Mouse (Mus musculus) heart, adult 9 months (tissue): ENCODE measurements around the gene Gm5447.

Experiments used
- DNase-seq, 2 experiments: peaks; one replicate each; pipeline ENCODE4 v3.0.0; 2022; ENCODE audit warnings: low spot score in 2 of 2

Gm5447 gene

DNA sequence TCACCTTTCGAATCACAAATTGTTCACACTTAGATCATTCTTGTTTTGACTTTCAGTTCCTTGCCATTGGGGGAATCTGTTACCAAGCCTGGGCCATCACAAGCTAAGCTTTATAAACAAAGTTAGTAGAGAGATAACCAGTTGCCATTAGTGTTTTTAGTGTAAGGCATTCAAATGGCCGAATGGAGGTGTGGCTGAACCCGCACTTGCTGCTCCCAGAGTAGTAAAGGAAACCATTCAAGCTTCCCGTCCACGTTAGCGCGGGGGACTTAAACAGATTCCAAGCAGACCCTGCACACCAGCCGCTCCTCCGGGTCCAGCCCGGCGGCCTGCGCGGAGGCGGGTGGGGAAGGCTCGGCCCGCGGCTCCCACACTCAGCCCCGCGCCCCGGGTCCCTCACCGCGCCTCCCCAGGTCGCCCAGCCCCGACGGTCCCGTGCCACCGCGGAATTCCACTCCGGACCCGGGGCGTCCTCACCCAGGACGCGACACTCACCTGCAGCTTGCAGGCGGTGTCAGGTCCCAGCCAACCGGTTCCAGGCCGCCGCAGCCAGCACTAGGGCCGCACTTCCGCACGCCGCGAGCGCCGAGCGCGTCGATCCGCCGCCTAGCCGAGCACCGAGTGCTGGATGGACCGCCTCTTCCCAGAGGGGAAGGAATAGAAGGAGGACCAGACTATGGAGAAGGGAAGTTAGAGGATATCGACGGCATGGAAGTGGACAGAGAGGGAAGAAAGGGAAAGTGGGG, at the start of gene Gm5447, which contains the start of gene Exoc2:
TSS of gene Gm5447 (plus strand) at position 704 of the 746 bp plus-strand sequence.
TSS of gene Exoc2 (minus strand) at position 593 of the 746 bp plus-strand sequence.
- peak; percentile 76 to 80 for DNase-seq

DNA sequence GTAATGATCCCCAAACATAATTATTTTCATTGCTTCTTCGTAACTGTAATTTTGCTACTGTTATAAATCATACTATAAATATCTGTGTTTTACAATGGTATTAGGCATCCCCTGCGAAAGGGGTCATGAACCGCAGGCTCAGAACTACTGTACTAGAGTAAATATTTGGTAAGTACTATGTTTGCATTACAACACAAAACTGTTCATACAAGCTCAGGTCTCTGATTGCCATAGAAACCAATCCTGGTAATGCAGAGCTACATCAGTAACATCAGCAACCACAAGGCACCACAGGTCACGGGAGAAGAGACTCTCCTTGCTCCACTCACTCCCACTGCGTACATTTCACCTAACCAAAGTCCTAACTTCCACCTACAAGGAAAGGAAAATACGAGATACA, 49.7 kb upstream of the Gm5447 start:
- no peak for DNase-seq

GRCm38 (mm10) chr13:30929119-30929518, 44.9 kb upstream of the Gm5447 start:
- no peak for DNase-seq

GRCm38 (mm10) chr13:30931613-30932012, 42.4 kb upstream of the Gm5447 start:
- DNase-seq = no peak

- DNase-seq = peak in 1 of 2 experiments; percentile 21
Observed at GRCm38 (mm10) chr13:30932972-30933371, 41.0 kb upstream of the Gm5447 start.

DNA sequence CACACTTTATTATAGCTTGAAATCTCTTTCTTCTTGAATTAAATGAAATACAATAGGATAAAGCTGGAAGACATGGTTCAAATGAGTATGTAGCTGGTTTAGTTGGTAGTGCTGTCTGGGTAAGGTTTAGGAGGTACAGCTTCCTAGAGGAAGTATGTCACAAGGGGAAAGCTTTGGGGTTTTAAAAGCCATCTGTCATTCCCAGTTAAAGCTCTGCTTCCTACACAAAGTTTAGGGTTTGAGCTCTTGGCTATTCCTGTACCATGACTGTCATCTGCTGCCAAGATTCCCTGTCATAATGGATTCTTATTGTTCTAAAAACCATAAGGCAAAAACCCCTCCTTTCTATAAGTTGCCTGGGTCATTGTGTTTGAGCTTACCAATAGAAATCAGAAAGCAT, 28.2 kb upstream of the Gm5447 start:
- DNase-seq = no peak

DNA sequence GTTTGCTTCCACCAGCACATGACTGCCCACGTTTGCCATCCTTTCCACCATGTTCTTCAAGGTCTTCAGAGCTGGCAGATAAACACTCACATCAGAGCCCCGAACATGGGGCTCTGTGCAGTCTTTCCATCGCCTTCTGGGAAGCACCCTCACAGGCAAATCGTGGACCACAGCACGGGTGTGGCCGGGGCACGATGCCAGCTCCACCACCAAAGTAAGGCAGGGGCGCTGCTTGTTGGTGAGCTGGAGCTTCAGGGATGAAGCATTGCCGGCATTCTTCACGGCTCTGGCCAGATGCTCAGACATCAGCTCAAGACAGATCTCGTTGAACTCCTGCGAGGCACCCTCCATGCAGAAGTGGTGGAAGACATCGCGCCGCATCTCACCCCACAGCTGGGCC, 26.9 kb upstream of the Gm5447 start:
- DNase-seq = no peak

GRCm38 (mm10) chr13:30947540-30947939, 26.5 kb upstream of the Gm5447 start, which contains the start of gene Hus1b:
TSS of gene Hus1b (minus strand) at chr13:30947759.
- DNase-seq = no peak

GRCm38 (mm10) chr13:30949181-30949580, 24.8 kb upstream of the Gm5447 start:
- DNase-seq = no peak

- DNase-seq = no peak
Observed at GRCm38 (mm10) chr13:30952044-30952443, 22.0 kb upstream of the Gm5447 start.

DNA sequence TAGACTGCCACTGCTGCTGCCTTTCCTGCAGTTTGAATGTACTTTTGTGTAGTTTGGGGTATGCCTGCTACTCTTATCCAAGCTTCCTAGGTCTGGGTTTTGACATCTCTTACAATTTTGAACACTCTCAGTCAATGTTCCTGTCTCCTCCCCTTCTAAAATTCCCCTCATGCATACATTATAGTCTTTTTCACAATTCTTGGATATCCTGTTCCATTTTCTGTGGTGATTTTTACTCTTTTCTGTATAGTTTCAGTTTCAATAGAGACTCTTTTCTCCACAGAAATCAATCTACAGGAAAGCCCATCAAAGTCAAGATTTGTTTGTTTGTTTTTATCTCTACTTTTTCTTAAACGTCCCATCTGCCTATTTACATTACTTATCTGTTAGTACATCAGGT, 20.4 kb upstream of the Gm5447 start:
- no peak for DNase-seq

GRCm38 (mm10) chr13:30960714-30961113, 13.3 kb upstream of the Gm5447 start:
- DNase-seq = no peak

DNA sequence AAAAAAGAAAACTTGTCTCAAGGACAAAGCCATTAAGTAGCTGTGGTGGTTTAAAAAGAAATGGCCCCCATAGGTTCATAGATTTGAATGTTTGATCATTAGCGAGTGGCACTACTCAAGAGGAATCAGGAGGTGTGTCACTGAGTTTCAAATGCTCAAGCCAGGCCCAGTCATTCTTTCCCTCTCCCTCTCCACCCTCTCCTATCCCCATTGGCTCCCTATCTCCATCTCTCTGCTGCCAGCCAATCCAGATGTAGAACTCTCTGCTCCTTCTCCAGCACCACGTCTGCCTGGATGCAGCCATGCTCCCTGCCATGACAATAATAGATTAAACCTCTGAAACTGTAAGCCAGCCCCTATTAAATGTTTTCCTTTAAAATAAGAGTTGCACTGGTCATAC, 12.1 kb upstream of the Gm5447 start:
- DNase-seq = no peak

GRCm38 (mm10) chr13:30966507-30966911, 7.5 kb upstream of the Gm5447 start:
- no peak for DNase-seq

GRCm38 (mm10) chr13:30968311-30968710, 5.7 kb upstream of the Gm5447 start:
- DNase-seq = no peak

DNA sequence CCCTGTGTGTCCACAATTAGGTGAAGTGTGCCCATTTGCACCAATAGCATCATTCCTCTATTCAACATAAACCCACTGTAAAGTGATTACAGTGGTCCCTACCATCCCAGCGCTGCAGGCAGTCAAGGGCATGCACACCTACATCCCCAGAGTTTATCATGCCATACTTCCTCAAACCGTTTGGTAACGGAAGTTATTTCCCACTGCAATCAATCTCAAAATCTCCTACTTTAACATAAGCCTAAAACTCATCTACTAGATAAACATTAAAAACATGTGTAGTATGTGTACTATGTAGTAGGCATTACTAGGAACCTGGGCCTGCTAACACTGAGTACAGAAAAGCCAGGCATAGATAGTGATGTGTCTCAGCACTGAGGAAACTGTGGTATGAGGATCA, 3.0 kb upstream of the Gm5447 start:
- no peak for DNase-seq

GRCm38 (mm10) chr13:30972102-30972501, 1.9 kb upstream of the Gm5447 start:
- no peak for DNase-seq

DNA sequence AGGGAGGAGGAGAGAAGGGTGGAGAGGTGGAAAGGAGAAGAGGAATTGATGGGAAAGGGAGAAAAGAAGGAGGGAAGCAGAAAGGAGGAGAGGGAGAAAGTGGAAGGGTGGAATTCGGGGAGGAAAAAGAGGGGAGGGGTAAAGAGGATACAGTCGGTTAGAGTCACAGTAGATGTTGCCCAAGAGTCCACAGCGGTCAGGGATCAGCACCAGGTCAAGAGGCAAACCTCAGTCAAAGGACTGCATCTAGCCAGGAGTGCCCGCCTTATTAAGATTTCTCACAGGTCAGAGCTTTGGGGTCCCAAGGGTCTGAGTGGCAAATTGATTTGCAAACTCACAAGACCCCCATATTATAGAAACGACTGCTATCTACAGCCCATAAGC, 235 bp downstream of the Gm5447 start:
- DNase-seq = no peak

DNA sequence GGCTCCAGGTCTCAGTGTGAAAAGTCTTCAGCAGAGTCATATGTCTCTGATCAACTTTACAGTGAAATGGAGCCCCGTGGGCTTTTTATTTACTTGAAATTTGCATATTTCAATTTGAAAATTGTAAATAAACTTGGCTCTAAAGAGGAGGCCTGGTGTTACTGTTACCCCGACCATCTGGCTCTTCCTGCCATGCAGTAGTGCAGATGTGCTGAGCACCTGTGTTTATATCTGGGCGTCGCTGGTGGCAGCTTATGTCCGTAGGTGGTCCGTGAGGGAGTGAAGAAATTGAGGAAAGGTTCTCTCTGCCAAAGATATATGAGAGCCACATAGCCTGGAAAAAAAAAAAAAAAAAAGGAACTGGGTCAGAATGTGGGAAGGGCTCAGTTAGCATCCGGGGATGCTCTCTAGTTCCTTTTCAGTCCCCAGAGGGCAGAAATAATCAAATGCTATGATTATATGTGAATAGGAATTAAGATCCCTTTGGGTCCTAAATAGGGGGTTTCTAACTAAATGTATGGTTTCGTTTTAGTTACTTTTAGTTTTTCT, 2.6 kb downstream of the Gm5447 start:
- DNase-seq = no peak

- no peak for DNase-seq
Observed at GRCm38 (mm10) chr13:30978224-30978623, 4.2 kb downstream of the Gm5447 start.

DNA sequence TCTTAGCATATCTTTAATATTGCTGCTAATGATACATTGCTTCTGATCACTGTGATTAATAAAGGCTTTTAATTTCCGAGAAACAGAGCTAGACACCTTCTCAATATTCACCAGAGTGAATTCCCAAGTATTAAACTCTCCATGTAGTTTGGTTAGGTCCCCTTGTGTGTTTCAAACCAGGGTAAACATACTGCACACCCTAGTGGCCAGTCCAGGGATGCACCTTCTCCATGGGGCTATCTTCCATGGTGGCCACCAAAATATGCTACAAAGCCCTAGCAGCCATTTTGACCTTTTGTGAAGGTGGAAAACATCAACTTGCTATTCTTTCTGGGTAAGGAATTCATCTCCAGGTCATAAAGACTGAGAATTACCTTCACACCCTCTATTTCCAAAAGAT, 7.7 kb downstream of the Gm5447 start:
- DNase-seq = peak; percentile 44

DNA sequence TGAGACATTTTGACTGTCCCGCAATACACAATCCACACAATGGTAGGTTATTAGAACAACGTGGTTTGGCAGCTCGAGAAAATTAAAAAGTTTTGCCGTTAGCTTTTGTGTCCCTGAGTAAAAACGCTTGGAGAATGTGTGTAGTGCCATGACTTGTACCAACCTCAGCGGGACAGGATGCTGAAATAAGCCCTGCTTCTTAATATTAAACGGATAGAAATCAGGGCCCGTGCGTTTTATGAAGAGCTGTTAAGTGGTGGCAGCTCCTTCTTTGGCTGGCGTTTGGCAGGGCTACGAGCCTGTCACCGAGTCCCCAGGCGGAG, 11.2 kb downstream of the Gm5447 start:
- DNase-seq = peak in 1 of 2 experiments; percentile 59

DNA sequence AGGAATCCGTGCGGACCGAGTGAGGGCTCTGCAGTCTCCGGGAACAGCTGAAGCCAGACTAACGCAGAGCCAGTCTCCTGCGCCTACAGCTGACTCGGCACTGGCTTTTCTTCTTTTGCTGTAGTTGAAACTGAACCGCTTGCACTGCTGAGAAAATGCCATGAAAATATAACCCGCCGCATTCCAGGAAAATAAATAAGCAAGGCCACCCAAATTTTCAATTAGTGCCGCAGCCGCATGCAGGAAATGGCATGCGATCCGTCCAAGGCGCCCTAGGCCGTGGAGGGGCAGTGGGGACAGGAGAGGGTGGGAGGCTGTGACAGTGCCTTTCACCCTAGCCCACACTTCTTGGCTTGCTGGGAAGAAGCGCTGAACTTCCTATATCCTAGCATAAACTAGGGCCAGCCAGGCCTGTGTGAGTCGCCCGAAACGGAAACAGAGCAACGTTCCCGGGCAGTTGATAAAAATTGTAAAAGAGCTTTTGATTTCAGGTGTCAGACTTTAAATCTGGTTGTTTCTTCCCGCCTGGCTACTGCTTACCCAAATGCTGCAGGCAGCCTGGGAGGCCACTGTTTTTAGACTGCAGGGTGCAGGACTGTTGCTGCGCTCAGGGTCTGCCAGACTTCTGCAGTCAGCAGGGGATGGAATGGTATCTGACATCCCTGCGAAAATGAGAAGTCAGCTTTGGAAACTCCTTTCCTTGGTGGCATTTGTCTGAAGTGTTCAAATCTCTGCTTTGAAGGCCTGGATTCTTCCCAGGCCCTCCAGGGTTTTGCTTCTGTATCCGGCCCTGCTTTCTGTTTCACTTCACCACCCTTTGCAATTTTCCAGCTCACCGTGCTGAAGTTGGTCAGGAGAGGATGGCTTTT, 11.8 kb downstream of the Gm5447 start:
- DNase-seq = peak; percentile 50 to 51
